Mouse (Mus musculus) liver, embryonic 14.5 days (tissue): ENCODE measurements at regions not wholly inside any gene's neighbourhood (a gene's known extent, or its start where the extent isn't known, plus 50 kb on each side); places are given as distances from the start of the nearest gene placed in this dataset.

Source experiments
- ATAC-seq: fragments of 200-750 bp; cut with Nextera tagmentation; 2 replicates; pipeline ENCODE4 v1.8.0; 2017; ENCODE audit warnings: moderate number of reproducible peaks, mild to moderate bottlenecking, moderate library complexity; ENCODE audit not compliant: insufficient read depth
- DNase-seq, 3 experiments: peaks; one replicate each; pipeline ENCODE4 v3.0.0-alpha.2; 2012 to 2013; ENCODE audit warnings: low read depth in 3 of 3, low spot score in 3 of 3
- H3K27ac ChIP-seq: fragments of 300-500 bp; sonication (generic); 2 replicates; pipeline ENCODE4 v1.5.1; 2014; ENCODE audit warnings: moderate library complexity, mild to moderate bottlenecking, control low read depth, inconsistent platforms
- H3K27me3 ChIP-seq: fragments of 300-500 bp; sonication (generic); 2 replicates; pipeline ENCODE4 v1.6.1; 2014; ENCODE audit warnings: mild to moderate bottlenecking, low read length, moderate library complexity; ENCODE audit not compliant: control insufficient read depth, insufficient read depth
- H3K36me3 ChIP-seq: fragments of 300-500 bp; sonication (generic); replicated peaks from 2 replicates; pipeline ENCODE4 v1.6.1; 2014; ENCODE audit warnings: low read depth; ENCODE audit not compliant: control insufficient read depth, insufficient read depth
- H3K4me1 ChIP-seq, 2 experiments: fragments of 200-500 bp in 1 of 2; fragments of 300-500 bp in 1 of 2; sonication (generic) in 1 of 2; replicated peaks; 2 replicates each; pipeline ENCODE4 v1.6.1; 2012 to 2014; ENCODE audit warnings: antibody characterized with exemption in 1 of 2, inconsistent platforms in 1 of 2, low read length in 1 of 2; ENCODE audit not compliant: control insufficient read depth in 2 of 2, insufficient read depth in 2 of 2
- H3K4me2 ChIP-seq: fragments of 300-500 bp; sonication (generic); 2 replicates; pipeline ENCODE4 v1.6.1; 2014; ENCODE audit warnings: low read depth, mild to moderate bottlenecking, control low read depth, moderate library complexity
- H3K4me3 ChIP-seq, 2 experiments: fragments of 200-500 bp in 1 of 2; fragments of 300-500 bp in 1 of 2; sonication (generic) in 1 of 2; 2 replicates each; pipeline ENCODE4 v1.5.1; 2012 to 2014; ENCODE audit warnings: low read depth in 2 of 2, low read length in 2 of 2, mild to moderate bottlenecking in 2 of 2, control low read depth in 1 of 2, inconsistent platforms in 1 of 2, moderate library complexity in 1 of 2; ENCODE audit not compliant: insufficient read depth in 1 of 2
- H3K9ac ChIP-seq: fragments of 300-500 bp; sonication (generic); replicated peaks from 2 replicates; pipeline ENCODE4 v1.6.1; 2014; ENCODE audit warnings: mild to moderate bottlenecking, control low read depth, moderate library complexity
- H3K9me3 ChIP-seq: fragments of 300-500 bp; sonication (generic); 2 replicates; pipeline ENCODE4 v1.6.1; 2016; ENCODE audit warnings: low read length, mixed read lengths; ENCODE audit not compliant: control insufficient read depth
- CTCF ChIP-seq: IDR thresholded peaks from 2 replicates; pipeline ENCODE4 v1.5.1; 2016; ENCODE audit warnings: antibody characterized with exemption, low read depth, control low read depth
- EP300 ChIP-seq: IDR thresholded peaks from 2 replicates; pipeline ENCODE4 v1.6.1; 2016; ENCODE audit warnings: antibody characterized with exemption, low read depth
- WGBS: fragments of 180-500 bp; shearing (Covaris S2); extraction: QIAGEN DNeasy Blood & Tissue Kit; methylation state at CpG from one replicate; pipeline ENCODE4 v1.1.7; 2014; ENCODE audit not compliant: insufficient replicate concordance; 5-methylcytosine and 5-hydroxymethylcytosine counted together

- Histone ChIP-seq H3K4me3 (no peak overlapping the region), H3K4me1 (no peaks in the 10 kb centered on the region), H3K27me3 (no peaks in the 10 kb centered on the region), H3K9me3 (no peaks in the 10 kb centered on the region), H3K9ac (no peak overlapping the region), H3K4me2 (no peak overlapping the region), H3K36me3 (no peaks in the 10 kb centered on the region), H3K27ac (no peak overlapping the region)
- 65% methylated on average over 4 of the region's 4 CpGs for WGBS
- ATAC-seq = no peak
- DNase-seq = no peak
- TF ChIP-seq EP300 = no peak
- no peak for TF ChIP-seq CTCF
Observed at GRCm38 (mm10) chr5:126547841-126548240, 693.8 kb upstream of the Tmem132c start.

GRCm38 (mm10) chr5:126551676-126552075, 689.9 kb upstream of the Tmem132c start:
- H3K4me3 ChIP-seq = no peak overlapping the region
- H3K9ac ChIP-seq = no peak overlapping the region
- ATAC-seq = no peak
- no peak overlapping the region for H3K4me2 ChIP-seq
- H3K36me3 ChIP-seq = no peaks in the 10 kb centered on the region
- TF ChIP-seq CTCF = no peak
- TF ChIP-seq EP300 = no peak
- DNase-seq = no peak
- H3K27ac ChIP-seq = no peak overlapping the region
- H3K4me1 ChIP-seq = no peaks in the 10 kb centered on the region
- H3K27me3 ChIP-seq = no peaks in the 10 kb centered on the region
- no peaks in the 10 kb centered on the region for H3K9me3 ChIP-seq
- WGBS = 40% methylated on average over 3 of the region's 3 CpGs

GRCm38 (mm10) chr5:126559011-126559410, 682.6 kb upstream of the Tmem132c start:
- DNase-seq = no peak
- Histone ChIP-seq H3K27ac (no peak overlapping the region), H3K4me2 (no peak overlapping the region), H3K4me3 (no peak overlapping the region), H3K9ac (no peak overlapping the region), H3K4me1 (no peaks in the 10 kb centered on the region), H3K27me3 (no peaks in the 10 kb centered on the region), H3K36me3 (no peaks in the 10 kb centered on the region), H3K9me3 (no peaks in the 10 kb centered on the region)
- TF ChIP-seq EP300 (no peak), CTCF (no peak)
- WGBS = 49% methylated on average over 4 of the region's 4 CpGs
- no peak for ATAC-seq

- H3K9me3 ChIP-seq = no peaks in the 10 kb centered on the region
- H3K4me1 ChIP-seq = no peaks in the 10 kb centered on the region
- no peak overlapping the region for H3K4me3 ChIP-seq
- H3K4me2 ChIP-seq = no peak overlapping the region
- no peak for DNase-seq
- H3K27me3 ChIP-seq = no peaks in the 10 kb centered on the region
- H3K36me3 ChIP-seq = no peaks in the 10 kb centered on the region
- no peak overlapping the region for H3K9ac ChIP-seq
- TF ChIP-seq CTCF = no peak
- no peak for TF ChIP-seq EP300
- H3K27ac ChIP-seq = no peak overlapping the region
- ATAC-seq = no peak
- WGBS = 58% methylated on average over 2 of the region's 2 CpGs
Observed at GRCm38 (mm10) chr5:126565817-126566216, 675.8 kb upstream of the Tmem132c start.

- DNase-seq = no peak
- no peaks in the 10 kb centered on the region for H3K27me3 ChIP-seq
- H3K9ac ChIP-seq = no peak overlapping the region
- no peak overlapping the region for H3K4me3 ChIP-seq
- no peak for ATAC-seq
- TF ChIP-seq CTCF (no peak), EP300 (no peak)
- H3K9me3 ChIP-seq = no peaks in the 10 kb centered on the region
- no peak overlapping the region for H3K27ac ChIP-seq
- no peaks in the 10 kb centered on the region for H3K36me3 ChIP-seq
- no peaks in the 10 kb centered on the region for H3K4me1 ChIP-seq
- WGBS = 44% methylated on average over 6 of the region's 6 CpGs
- no peak overlapping the region for H3K4me2 ChIP-seq
Observed at GRCm38 (mm10) chr5:126566226-126566625, 675.4 kb upstream of the Tmem132c start.
